Mouse (Mus musculus) thymus, adult 2 months (tissue): ENCODE results near the gene Bpifb4. TPM values are rescaled to one million over a fixed set of nuclear protein-coding genes. Genes with fewer than 3 reads are reported as not detected.

Source experiments
- DNase-seq: peaks from one replicate; pipeline ENCODE4 v3.0.0; 2021
- H3K27ac ChIP-seq: fragments of 200-500 bp; 2 replicates; pipeline ENCODE4 v1.5.1; 2012; ENCODE audit warnings: low read length, control low read depth; ENCODE audit not compliant: control insufficient read depth, insufficient read depth
- H3K27me3 ChIP-seq: fragments of 200-500 bp; 2 replicates; pipeline ENCODE4 v1.6.1; 2012; ENCODE audit warnings: mild to moderate bottlenecking, low read length, moderate library complexity, mixed read lengths; ENCODE audit not compliant: control insufficient read depth, insufficient read depth
- H3K36me3 ChIP-seq: fragments of 200-500 bp; 2 replicates; pipeline ENCODE4 v1.6.1; 2012; ENCODE audit warnings: mild to moderate bottlenecking, low read length, moderate library complexity; ENCODE audit not compliant: control insufficient read depth, insufficient read depth
- H3K4me1 ChIP-seq: fragments of 200-500 bp; replicated peaks from 2 replicates; pipeline ENCODE4 v1.6.1; 2012; ENCODE audit warnings: low read length; ENCODE audit not compliant: control insufficient read depth, insufficient read depth
- H3K4me3 ChIP-seq: fragments of 200-500 bp; 2 replicates; pipeline ENCODE4 v1.5.1; 2012; ENCODE audit warnings: mild to moderate bottlenecking, low read length, control low read depth, moderate library complexity; ENCODE audit not compliant: control insufficient read depth, insufficient read depth
- CTCF ChIP-seq: fragments of 200-500 bp; IDR thresholded peaks from 2 replicates; pipeline ENCODE4 v1.5.1; 2012; ENCODE audit warnings: mild to moderate bottlenecking, control low read depth, low read length, moderate library complexity, borderline replicate concordance; ENCODE audit not compliant: control insufficient read depth, poor library complexity, insufficient read depth; ENCODE audit errors: extremely low read depth
- POLR2A ChIP-seq: fragments of 200-500 bp; IDR thresholded peaks from 2 replicates; pipeline ENCODE4 v1.6.1; 2012; ENCODE audit warnings: mild to moderate bottlenecking, low read length, control low read depth, moderate library complexity; ENCODE audit not compliant: control insufficient read depth, poor library complexity, insufficient read depth; ENCODE audit errors: extremely low read depth
- WGBS: fragments of 180-500 bp; shearing (Covaris S2); methylation state at CpG from one replicate; pipeline ENCODE4 v1.1.7; 2018; 5-methylcytosine and 5-hydroxymethylcytosine counted together
- polyA plus RNA-seq: library from polyadenylated mRNA; depleted of rRNA; stranded (reverse); fragments of >200 nt; gene quantifications from 2 replicates; pipeline ENCODE4 v1.2.3, GENCODE M21; 2012; rRNA removed

The Bpifb4 gene
- 0.13 and 0.29 TPM in 2 replicates for polyA plus RNA-seq

DNA sequence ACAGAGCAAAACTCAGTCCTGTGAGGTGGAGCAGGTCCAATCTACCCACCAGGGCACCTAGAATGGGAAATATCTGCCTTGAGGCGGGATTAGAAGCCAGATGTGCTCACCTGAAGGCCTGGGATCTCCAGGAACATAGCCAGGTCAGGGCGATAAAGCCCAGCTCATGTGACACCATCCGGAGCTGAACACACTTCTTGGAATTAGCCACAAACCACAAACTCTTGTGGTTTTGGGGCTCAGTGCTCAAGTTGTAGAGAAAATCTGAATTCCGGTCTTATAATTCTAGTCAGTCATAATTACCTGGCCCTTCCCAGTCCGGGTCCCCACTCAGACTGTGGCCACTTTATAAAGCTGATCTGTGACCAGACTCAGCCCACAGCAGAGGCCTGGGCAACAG is at the start of gene Bpifb4:
Bpifb4 (plus strand) TSS at position 370 of the 400 bp plus-strand sequence.
- Histone ChIP-seq H3K27me3 (no peaks in the 10 kb centered on the region), H3K4me1 (0 out of 2 replicates have a peak, but pooled peaks cover 3% of the 10 kb centered on the region), H3K36me3 (no peaks in the 10 kb centered on the region), H3K27ac (no peak within 1 kb of the TSS), H3K4me3 (no peak within 1 kb of the TSS)
- no peak for DNase-seq
- TF ChIP-seq CTCF: no peak
- TF ChIP-seq POLR2A: no peak
- WGBS: 6% methylated on average over 5 of the region's 5 CpGs

DNA sequence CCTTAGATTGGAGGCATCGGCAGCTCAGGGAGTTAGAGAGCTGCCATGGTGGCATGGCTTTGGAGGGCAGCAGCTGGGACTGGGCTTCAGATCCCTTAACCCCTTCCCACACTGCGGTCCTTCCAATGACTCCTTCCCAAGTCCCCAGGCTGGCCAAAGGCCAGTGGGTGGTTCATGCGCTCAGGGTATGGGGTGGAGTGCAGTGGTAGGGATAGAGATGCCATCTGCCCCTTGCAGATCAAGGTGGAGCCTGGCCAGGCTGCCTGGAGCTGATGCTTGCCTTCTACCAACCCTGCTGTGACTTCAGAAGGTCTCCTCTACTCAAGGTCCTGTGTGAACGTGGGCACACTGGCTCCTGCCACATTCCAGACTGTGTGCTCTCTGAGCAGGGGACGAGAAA is 38.9 kb upstream of the Bpifb4 start:
- Histone ChIP-seq H3K4me3 (no peak overlapping the region), H3K27ac (no peak overlapping the region), H3K27me3 (no peaks in the 10 kb centered on the region), H3K36me3 (no peaks in the 10 kb centered on the region), H3K4me1 (no peaks in the 10 kb centered on the region)
- DNase-seq: no peak
- WGBS: 86% methylated on average over 5 of the region's 5 CpGs
- TF ChIP-seq POLR2A: no peak
- no peak for TF ChIP-seq CTCF

DNA sequence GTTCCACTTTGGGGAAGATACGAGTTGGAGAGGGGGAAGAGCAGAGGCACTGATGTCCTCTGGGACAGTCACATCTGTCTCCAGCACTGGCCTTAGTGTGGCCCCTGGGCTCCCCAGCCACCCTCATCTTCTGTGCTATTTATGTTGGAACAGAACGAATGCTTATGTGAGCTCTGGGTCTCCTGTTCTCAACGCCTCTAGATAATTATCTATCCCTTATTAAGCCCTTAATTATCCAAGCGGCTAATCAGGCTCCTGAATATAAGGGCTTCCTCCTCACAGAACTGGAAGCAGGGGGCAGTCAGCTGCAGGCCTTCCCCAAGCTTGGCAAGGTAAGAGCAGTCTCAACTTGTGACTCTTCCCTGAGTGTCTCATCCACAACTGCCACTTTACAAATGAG is 37.9 kb upstream of the Bpifb4 start, which contains the start of gene Bpifb6:
Bpifb6 (plus strand) TSS at position 301 of the 400 bp plus-strand sequence.
- Histone ChIP-seq H3K27me3 (no peaks in the 10 kb centered on the region), H3K4me3 (no peak within 1 kb of the TSS), H3K36me3 (no peaks in the 10 kb centered on the region), H3K4me1 (no peaks in the 10 kb centered on the region), H3K27ac (no peak within 1 kb of the TSS)
- WGBS: 89% methylated on average over 4 of the region's 4 CpGs
- TF ChIP-seq CTCF (no peak), POLR2A (no peak)
- no peak for DNase-seq

GRCm38 (mm10) chr2:153902726-153903125 is 35.3 kb upstream of the Bpifb4 start:
- H3K27me3 ChIP-seq: no peaks in the 10 kb centered on the region
- DNase-seq: no peak
- TF ChIP-seq POLR2A (no peak), CTCF (no peak)
- no peak overlapping the region for H3K4me3 ChIP-seq
- H3K27ac ChIP-seq: no peak overlapping the region
- WGBS: 78% methylated on average over 6 of the region's 6 CpGs
- no peaks in the 10 kb centered on the region for H3K4me1 ChIP-seq
- no peaks in the 10 kb centered on the region for H3K36me3 ChIP-seq

DNA sequence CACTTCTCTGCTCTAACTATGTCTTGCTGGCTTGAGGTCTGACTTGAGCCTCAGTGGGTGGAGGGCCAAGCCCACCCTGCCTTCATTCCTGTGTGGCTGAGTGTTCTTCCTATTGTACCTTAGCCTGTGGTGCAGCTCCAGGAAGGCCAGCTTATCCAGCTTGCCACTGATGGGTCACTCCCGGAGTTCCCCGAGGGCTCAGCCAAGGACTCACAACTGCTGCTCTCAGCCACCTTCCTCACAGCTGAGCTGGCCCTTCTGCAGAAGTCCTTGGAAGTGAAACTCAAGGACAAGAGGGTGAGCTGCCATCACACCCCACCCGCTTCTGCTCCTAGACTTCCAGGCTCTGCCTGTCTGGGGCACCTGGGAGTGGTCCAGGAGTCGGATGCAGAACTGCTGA is 31.4 kb upstream of the Bpifb4 start:
- H3K4me1 ChIP-seq: no peaks in the 10 kb centered on the region
- DNase-seq: no peak
- H3K27ac ChIP-seq: no peak overlapping the region
- H3K27me3 ChIP-seq: no peaks in the 10 kb centered on the region
- WGBS: 97% methylated on average over 4 of the region's 4 CpGs
- no peak overlapping the region for H3K4me3 ChIP-seq
- TF ChIP-seq CTCF (no peak), POLR2A (no peak)
- H3K36me3 ChIP-seq: no peaks in the 10 kb centered on the region

DNA sequence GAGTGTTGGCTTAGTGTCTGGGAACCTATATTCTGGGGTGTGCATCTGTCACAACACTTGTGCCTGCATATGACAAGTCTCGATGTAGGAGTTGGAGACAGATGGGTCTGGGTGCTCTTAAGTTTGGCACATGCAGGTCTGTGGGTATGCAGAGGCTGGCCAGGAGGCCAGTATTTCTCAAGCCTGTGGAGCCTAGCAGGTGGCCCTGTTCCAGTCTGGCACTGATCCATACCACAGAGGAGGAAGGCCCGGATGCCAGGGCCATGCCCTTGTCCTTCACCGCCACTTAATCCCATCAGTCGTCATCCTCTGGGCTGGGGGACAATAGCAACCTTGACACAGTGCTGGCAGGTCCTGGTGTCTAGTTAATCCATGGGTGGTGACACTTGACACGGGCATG is 23.9 kb upstream of the Bpifb4 start:
- no peaks in the 10 kb centered on the region for H3K36me3 ChIP-seq
- no peaks in the 10 kb centered on the region for H3K27me3 ChIP-seq
- WGBS: 44% methylated on average over 5 of the region's 5 CpGs
- H3K4me3 ChIP-seq: no peak overlapping the region
- DNase-seq: no peak
- H3K27ac ChIP-seq: no peak overlapping the region
- TF ChIP-seq POLR2A (no peak), CTCF (no peak)
- H3K4me1 ChIP-seq: no peaks in the 10 kb centered on the region

DNA sequence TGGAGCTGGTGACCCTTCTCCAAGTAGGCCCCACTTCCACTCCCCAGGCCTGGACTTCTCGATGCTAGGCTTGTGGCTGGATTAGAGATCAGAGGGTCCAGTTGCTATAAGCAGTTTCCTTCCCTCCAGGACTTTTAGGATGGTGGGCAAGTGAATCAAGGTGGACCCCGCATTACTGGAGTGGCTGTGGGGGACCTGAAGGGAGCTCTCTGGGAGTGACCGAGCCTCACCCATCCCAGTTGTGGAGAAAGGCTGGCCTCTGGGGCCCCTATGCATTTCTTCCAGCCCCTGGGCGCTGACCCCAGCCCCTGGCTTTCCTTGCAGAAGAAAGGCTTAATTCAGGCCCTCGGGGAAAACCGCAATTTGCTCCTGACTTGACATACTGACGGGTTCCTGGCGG is 20.1 kb upstream of the Bpifb4 start, which contains the start of gene Bpifb3:
Bpifb3 (plus strand) TSS at position 301 of the 400 bp plus-strand sequence.
- WGBS: 90% methylated on average over 8 of the region's 8 CpGs
- TF ChIP-seq POLR2A: no peak
- TF ChIP-seq CTCF: no peak
- Histone ChIP-seq H3K4me1 (no peaks in the 10 kb centered on the region), H3K4me3 (no peak within 1 kb of the TSS), H3K27me3 (no peaks in the 10 kb centered on the region), H3K27ac (no peak within 1 kb of the TSS), H3K36me3 (no peaks in the 10 kb centered on the region)
- DNase-seq: no peak
